Mouse (Mus musculus) stomach, embryonic 16.5 days (tissue): Measurements from ENCODE around the gene Scn10a. TPM values are rescaled to one million over a fixed set of nuclear protein-coding genes. Genes with fewer than 3 reads are reported as not detected.

Experiments used
- ATAC-seq: fragments of 200-750 bp; cut with Nextera tagmentation; 2 replicates; pipeline ENCODE4 v1.8.0; 2017; ENCODE audit warnings: moderate number of reproducible peaks, moderate TSS enrichment; ENCODE audit not compliant: insufficient read depth, low FRiP score
- H3K27ac ChIP-seq: fragments of 300-500 bp; sonication (generic); 2 replicates; pipeline ENCODE4 v1.5.1; 2014; ENCODE audit warnings: low read length
- H3K27me3 ChIP-seq: fragments of 300-500 bp; sonication (generic); 2 replicates; pipeline ENCODE4 v1.6.1; 2014; ENCODE audit warnings: low read length, control low read depth, mixed read lengths; ENCODE audit not compliant: control insufficient read depth, insufficient read depth
- H3K36me3 ChIP-seq: fragments of 300-500 bp; sonication (generic); 2 replicates; pipeline ENCODE4 v1.6.1; 2014; ENCODE audit warnings: low read length; ENCODE audit not compliant: control insufficient read depth, insufficient read depth
- H3K4me1 ChIP-seq: fragments of 300-500 bp; sonication (generic); 2 replicates; pipeline ENCODE4 v1.6.1; 2014; ENCODE audit warnings: low read length, control low read depth, mixed read lengths; ENCODE audit not compliant: control insufficient read depth, insufficient read depth
- H3K4me2 ChIP-seq: fragments of 300-500 bp; sonication (generic); 2 replicates; pipeline ENCODE4 v1.6.1; 2014; ENCODE audit warnings: low read depth, low read length, mixed read lengths
- H3K4me3 ChIP-seq: fragments of 300-500 bp; sonication (generic); replicated peaks from 2 replicates; pipeline ENCODE4 v1.5.1; 2014; ENCODE audit warnings: mild to moderate bottlenecking, low read length
- H3K9ac ChIP-seq: fragments of 300-500 bp; sonication (generic); 2 replicates; pipeline ENCODE4 v1.6.1; 2014; ENCODE audit warnings: low read length
- H3K9me3 ChIP-seq: fragments of 300-500 bp; sonication (generic); replicated peaks from 2 replicates; pipeline ENCODE4 v1.6.1; 2016; ENCODE audit warnings: low read length, control low read depth; ENCODE audit not compliant: control insufficient read depth
- WGBS: fragments of 180-500 bp; shearing (Covaris S2); extraction: QIAGEN DNeasy Blood & Tissue Kit; methylation state at CpG from one replicate; pipeline ENCODE4 v1.1.7; 2014; 5-methylcytosine and 5-hydroxymethylcytosine counted together
- polyA plus RNA-seq: library from polyadenylated mRNA; unstranded; fragments of >200 nt; fragmentation: Nextera tagmentation; extraction: Ambion mirVana; gene quantifications from 2 replicates; pipeline ENCODE4 v1.2.1, GENCODE M21; 2015

Gene Scn10a
- polyA plus RNA-seq, 1 experiment from 2014 or later: not detected

GRCm38 (mm10) chr9:119631393-119631898, 87.7 kb downstream of the Scn10a start:
- Histone ChIP-seq H3K9ac (no peak overlapping the region), H3K4me2 (no peak overlapping the region), H3K4me1 (no peaks in the 10 kb centered on the region), H3K4me3 (no peak overlapping the region), H3K9me3 (no peaks in the 10 kb centered on the region), H3K27ac (no peak overlapping the region), H3K36me3 (no peaks in the 10 kb centered on the region), H3K27me3 (no peaks in the 10 kb centered on the region; the same call in 1 of the 2 replicates)
- WGBS: 72% methylated on average over 13 of the region's 13 CpGs
- ATAC-seq: peak; percentile 27; the same call in 1 of the 2 replicates

- H3K4me3 ChIP-seq: no peak overlapping the region
- no peak overlapping the region for H3K4me2 ChIP-seq
- H3K9ac ChIP-seq: no peak overlapping the region
- no peaks in the 10 kb centered on the region for H3K4me1 ChIP-seq
- 53% methylated on average over 8 of the region's 8 CpGs for WGBS
- no peaks in the 10 kb centered on the region for H3K36me3 ChIP-seq
- no peak for ATAC-seq
- H3K9me3 ChIP-seq: peaks cover 4% of the 10 kb centered on the region; the same call in 1 of the 2 replicates
- H3K27me3 ChIP-seq: no peaks in the 10 kb centered on the region; the same call in 1 of the 2 replicates
- no peak overlapping the region for H3K27ac ChIP-seq
These were observed 90.3 kb downstream of the Scn10a start for GRCm38 (mm10) chr9:119628690-119629268.

- Histone ChIP-seq H3K4me1 (no peaks in the 10 kb centered on the region), H3K27ac (no peak overlapping the region), H3K9me3 (peaks cover 4% of the 10 kb centered on the region; the same call in 1 of the 2 replicates), H3K9ac (no peak overlapping the region), H3K4me2 (no peak overlapping the region), H3K36me3 (no peaks in the 10 kb centered on the region), H3K27me3 (no peaks in the 10 kb centered on the region), H3K4me3 (no peak overlapping the region)
- no peak for ATAC-seq
- WGBS: 75% methylated on average over 6 of the region's 6 CpGs
These were observed 91.9 kb downstream of the Scn10a start for GRCm38 (mm10) chr9:119627227-119627626.

- H3K9ac ChIP-seq: no peak overlapping the region
- no peaks in the 10 kb centered on the region for H3K4me1 ChIP-seq
- H3K36me3 ChIP-seq: no peaks in the 10 kb centered on the region
- no peak overlapping the region for H3K4me3 ChIP-seq
- no peak for ATAC-seq
- no peak overlapping the region for H3K27ac ChIP-seq
- 73% methylated on average over 4 of the region's 4 CpGs for WGBS
- H3K9me3 ChIP-seq: peaks cover 4% of the 10 kb centered on the region; the same call in 1 of the 2 replicates
- H3K4me2 ChIP-seq: no peak overlapping the region
- no peaks in the 10 kb centered on the region for H3K27me3 ChIP-seq
These were observed 95.0 kb downstream of the Scn10a start for GRCm38 (mm10) chr9:119624151-119624550.

GRCm38 (mm10) chr9:119614798-119615197, 104.3 kb downstream of the Scn10a start:
- no peak overlapping the region for H3K4me3 ChIP-seq
- no peak for ATAC-seq
- H3K4me1 ChIP-seq: no peaks in the 10 kb centered on the region
- H3K9me3 ChIP-seq: no peaks in the 10 kb centered on the region
- no peak overlapping the region for H3K4me2 ChIP-seq
- H3K27ac ChIP-seq: no peak overlapping the region
- H3K27me3 ChIP-seq: no peaks in the 10 kb centered on the region
- H3K9ac ChIP-seq: no peak overlapping the region
- 72% methylated on average over 6 of the region's 6 CpGs for WGBS
- no peaks in the 10 kb centered on the region for H3K36me3 ChIP-seq

- H3K27me3 ChIP-seq: no peaks in the 10 kb centered on the region
- H3K27ac ChIP-seq: no peak overlapping the region
- no peaks in the 10 kb centered on the region for H3K4me1 ChIP-seq
- H3K4me2 ChIP-seq: no peak overlapping the region
- H3K9ac ChIP-seq: no peak overlapping the region
- H3K36me3 ChIP-seq: no peaks in the 10 kb centered on the region
- no peak for ATAC-seq
- H3K9me3 ChIP-seq: no peaks in the 10 kb centered on the region
- 89% methylated on average over 7 of the region's 7 CpGs for WGBS
- no peak overlapping the region for H3K4me3 ChIP-seq
These were observed 108.5 kb downstream of the Scn10a start for GRCm38 (mm10) chr9:119610563-119611166.

GRCm38 (mm10) chr9:119606906-119607305, 112.2 kb downstream of the Scn10a start:
- no peaks in the 10 kb centered on the region for H3K4me1 ChIP-seq
- H3K9me3 ChIP-seq: no peaks in the 10 kb centered on the region
- H3K27me3 ChIP-seq: no peaks in the 10 kb centered on the region
- no peak overlapping the region for H3K27ac ChIP-seq
- WGBS: 86% methylated on average over 5 of the region's 5 CpGs
- no peak overlapping the region for H3K9ac ChIP-seq
- H3K4me2 ChIP-seq: no peak overlapping the region
- no peaks in the 10 kb centered on the region for H3K36me3 ChIP-seq
- H3K4me3 ChIP-seq: no peak overlapping the region
- no peak for ATAC-seq

GRCm38 (mm10) chr9:119604607-119605006, 114.5 kb downstream of the Scn10a start:
- Histone ChIP-seq H3K36me3 (no peaks in the 10 kb centered on the region), H3K4me3 (no peak overlapping the region), H3K9me3 (no peaks in the 10 kb centered on the region), H3K4me1 (no peaks in the 10 kb centered on the region), H3K27ac (no peak overlapping the region), H3K27me3 (no peaks in the 10 kb centered on the region), H3K4me2 (no peak overlapping the region), H3K9ac (no peak overlapping the region)
- no peak for ATAC-seq
- 56% methylated on average over 8 of the region's 8 CpGs for WGBS

GRCm38 (mm10) chr9:119598501-119598900, 120.6 kb downstream of the Scn10a start:
- Histone ChIP-seq H3K4me2 (no peak overlapping the region), H3K9me3 (no peaks in the 10 kb centered on the region), H3K4me3 (no peak overlapping the region), H3K27me3 (no peaks in the 10 kb centered on the region), H3K9ac (no peak overlapping the region), H3K4me1 (no peaks in the 10 kb centered on the region), H3K27ac (no peak overlapping the region), H3K36me3 (no peaks in the 10 kb centered on the region)
- 71% methylated on average over 10 of the region's 10 CpGs for WGBS
- no peak for ATAC-seq
